8 mouse cellular contexts compared by ENCODE assay signal in genomic region chrX:152234125-152234524, GRCm38 (mm10). TPM values are rescaled to one million over a fixed set of nuclear protein-coding genes. Genes with fewer than 3 reads are reported as not detected.
A peak's percentile ranks its signal among the peaks of the same experiment; 100 is the strongest.
DNase-seq lines count a peak whose midpoint lies in the region; ATAC-seq and TF ChIP-seq lines count a peak whose summit lies in the region.

No protein-coding gene starts in this region.

- WGBS in cerebellum, adult 2 months = 3% methylated on average over 3 of the region's 3 CpGs
- WGBS in thymus, adult 2 months = 6% methylated on average over 3 of the region's 3 CpGs
- 25% methylated on average over 3 of the region's 3 CpGs for WGBS in limb, embryonic 12.5 days
- WGBS in stomach, embryonic 16.5 days = 9% methylated on average over 3 of the region's 3 CpGs

- TF ChIP-seq CTCF in cerebellum, adult 2 months (IDR thresholded peaks at IDR 0.05; ENCODE audit: borderline replicate concordance, insufficient read depth, low read depth, low read length) = no peak
- no peak for TF ChIP-seq CTCF in thymus, adult 2 months (IDR thresholded peaks at IDR 0.05; ENCODE audit: borderline replicate concordance, control insufficient read depth, extremely low read depth, insufficient read depth, low read length, poor library complexity)

- no peaks in the 10 kb centered on the region for H3K27me3 ChIP-seq in cerebellum, adult 2 months (ENCODE audit: control insufficient read depth, insufficient read depth, low read length)
- no peaks in the 10 kb centered on the region for H3K27me3 ChIP-seq in thymus, adult 2 months (ENCODE audit: control insufficient read depth, insufficient read depth, low read length)
- H3K27me3 ChIP-seq in limb, embryonic 12.5 days = no peaks in the 10 kb centered on the region
- no peaks in the 10 kb centered on the region for H3K27me3 ChIP-seq in stomach, embryonic 16.5 days (ENCODE audit: control insufficient read depth, insufficient read depth, low read length)

- no peak for DNase-seq in cerebellum, adult 2 months
- DNase-seq in cerebellum, adult 11-12 months = no peak
- DNase-seq in thymus, postnatal 0 days (ENCODE audit: low spot score) = peak; percentile 7
- no peak for DNase-seq in thymus, adult 2 months
- no peak for DNase-seq in embryo, embryonic 9.5 days (ENCODE audit: extremely low spot score)
- no peak for DNase-seq in thymus, postnatal 10 days (ENCODE audit: low spot score in 2 of 2)

- peak overlapping the region; percentile 78 for H3K4me2 ChIP-seq in limb, embryonic 12.5 days
- H3K4me2 ChIP-seq in stomach, embryonic 16.5 days (ENCODE audit: low read depth, low read length) = peak overlapping the region; percentile 78

- peak overlapping the region; percentile 88 for H3K9ac ChIP-seq in limb, embryonic 12.5 days (replicated peaks)
- peak overlapping the region; percentile 95 for H3K9ac ChIP-seq in stomach, embryonic 16.5 days (ENCODE audit: low read length)

- H3K27ac ChIP-seq in cerebellum, adult 2 months (ENCODE audit: insufficient read depth, low read length) = no peak overlapping the region
- no peak overlapping the region for H3K27ac ChIP-seq in thymus, adult 2 months (ENCODE audit: control insufficient read depth, insufficient read depth, low read length)
- H3K27ac ChIP-seq in limb, embryonic 12.5 days = no peak overlapping the region
- no peak overlapping the region for H3K27ac ChIP-seq in stomach, embryonic 16.5 days (ENCODE audit: low read length)

- no peaks in the 10 kb centered on the region for H3K4me1 ChIP-seq in cerebellum, adult 2 months (ENCODE audit: control insufficient read depth, insufficient read depth, low read length)
- H3K4me1 ChIP-seq in thymus, adult 2 months (replicated peaks; ENCODE audit: control insufficient read depth, insufficient read depth, low read length) = peaks cover 2% of the 10 kb centered on the region; the same call in 1 of the 2 replicates
- peaks cover 12% of the 10 kb centered on the region for H3K4me1 ChIP-seq in limb, embryonic 12.5 days (replicated peaks)
- peaks cover 12% of the 10 kb centered on the region for H3K4me1 ChIP-seq in stomach, embryonic 16.5 days (ENCODE audit: control insufficient read depth, insufficient read depth, low read length)

- H3K36me3 ChIP-seq in thymus, adult 2 months (ENCODE audit: control insufficient read depth, insufficient read depth, low read length) = peaks cover 7% of the 10 kb centered on the region
- peaks cover 28% of the 10 kb centered on the region for H3K36me3 ChIP-seq in limb, embryonic 12.5 days
- no peaks in the 10 kb centered on the region for H3K36me3 ChIP-seq in stomach, embryonic 16.5 days (ENCODE audit: control insufficient read depth, insufficient read depth, low read length)

- no peaks in the 10 kb centered on the region for H3K9me3 ChIP-seq in limb, embryonic 12.5 days
- no peaks in the 10 kb centered on the region for H3K9me3 ChIP-seq in stomach, embryonic 16.5 days (replicated peaks; ENCODE audit: control insufficient read depth, low read length)

- no peak for ATAC-seq in limb, embryonic 12.5 days (ENCODE audit: insufficient number of reproducible peaks, insufficient read depth, low FRiP score, low TSS enrichment, low read depth)
- no peak for ATAC-seq in stomach, embryonic 16.5 days (ENCODE audit: insufficient read depth, low FRiP score)

- peak overlapping the region; percentile 77 for H3K4me3 ChIP-seq in cerebellum, adult 2 months (replicated peaks; ENCODE audit: insufficient read depth, low read depth, low read length)
- no peak overlapping the region for H3K4me3 ChIP-seq in thymus, adult 2 months (ENCODE audit: control insufficient read depth, insufficient read depth, low read length)
- peak overlapping the region; percentile 86 for H3K4me3 ChIP-seq in limb, embryonic 12.5 days (replicated peaks)
- H3K4me3 ChIP-seq in stomach, embryonic 16.5 days (replicated peaks; ENCODE audit: low read length) = peak overlapping the region; percentile 92

- no peak for TF ChIP-seq POLR2A in cerebellum, adult 2 months (IDR thresholded peaks at IDR 0.05; ENCODE audit: borderline replicate concordance, insufficient read depth, low read length)
- no peak for TF ChIP-seq POLR2A in thymus, adult 2 months (IDR thresholded peaks at IDR 0.05; ENCODE audit: control insufficient read depth, extremely low read depth, insufficient read depth, low read length, poor library complexity)

RNA-seq across cellular contexts. Expression of gene Kdm5c, which starts 1.3 kb away (rescaled TPM):
- polyA plus RNA-seq in cerebellum, adult 2 months (2012; rRNA removed) = 32.0 and 45.3 TPM in 2 replicates
- 19.4 and 23.9 TPM in 2 replicates for polyA plus RNA-seq in thymus, postnatal 0 days (2015; fragmentation: Nextera tagmentation; extraction: Ambion mirVana)
- 92.5 and 114 TPM in 2 replicates for polyA plus RNA-seq in thymus, adult 2 months (2012; rRNA removed)
- 52.8 and 59.0 TPM in 2 replicates for polyA plus RNA-seq in limb, embryonic 12.5 days (2016; fragmentation: Nextera tagmentation; extraction: Ambion mirVana)
- polyA plus RNA-seq in stomach, embryonic 16.5 days (2015; fragmentation: Nextera tagmentation; extraction: Ambion mirVana) = 35.3 and 47.4 TPM in 2 replicates
